Mouse (Mus musculus): ENCODE measurements around the gene Git1. TPM values are rescaled to one million over a fixed set of nuclear protein-coding genes. Genes with fewer than 3 reads are reported as not detected.
A peak's percentile ranks its signal among the peaks of the same experiment; 100 is the strongest.
"Not testable (repeated sequence)": the region's sequence is repeated elsewhere in the genome, so short reads cannot be mapped to it uniquely, and the experiment has no call there.

The Git1 gene
- total RNA-seq, 2 experiments from 2014 or later, result 150 to 153 TPM

- no peak for DNase-seq (ENCODE audit: low spot score in 2 of 2)
- intact Hi-C loops (cut with DNase I), result no loop called here
These were observed 21.0 kb downstream of the Git1 start for GRCm38 (mm10) chr11:77514281-77514831.

GRCm38 (mm10) chr11:77514832-77515636 lies 21.7 kb downstream of the Git1 start, which contains the start of gene Abhd15:
Gene Abhd15, plus strand, starts transcription at chr11:77515121.
- DNase-seq (ENCODE audit: low spot score in 2 of 2), result peak in 1 of 2 experiments; percentile 68
- intact Hi-C loops (cut with DNase I), result no loop called here

- intact Hi-C loops (cut with DNase I), result no loop called here
- no peak for DNase-seq (ENCODE audit: low spot score in 2 of 2)
These were observed 22.5 kb downstream of the Git1 start, which contains the start of gene Trp53i13 for GRCm38 (mm10) chr11:77515637-77516552. Gene Trp53i13, minus strand, starts transcription at chr11:77515980.

GRCm38 (mm10) chr11:77516553-77517425 lies 23.4 kb downstream of the Git1 start:
- no peak for DNase-seq (ENCODE audit: low spot score in 2 of 2)
- intact Hi-C loops (cut with DNase I), result no loop called here

GRCm38 (mm10) chr11:77518051-77518798 lies 24.9 kb downstream of the Git1 start:
- no peak for DNase-seq (ENCODE audit: low spot score in 2 of 2)
- intact Hi-C loops (cut with DNase I), result no loop called here

- DNase-seq (ENCODE audit: low spot score in 2 of 2), result no peak
- intact Hi-C loops (cut with DNase I), result no loop called here
These were observed 25.7 kb downstream of the Git1 start, which contains the start of gene Gm10392 for GRCm38 (mm10) chr11:77519043-77519442. Gene Gm10392, minus strand, starts transcription at chr11:77519198.

- intact Hi-C loops (cut with DNase I), result no loop called here
- DNase-seq (ENCODE audit: low spot score in 2 of 2), result no peak
These were observed 27.5 kb downstream of the Git1 start for GRCm38 (mm10) chr11:77520601-77521529.

GRCm38 (mm10) chr11:77525804-77526486 lies 32.6 kb downstream of the Git1 start:
- DNase-seq (ENCODE audit: low spot score in 2 of 2), result no peak
- intact Hi-C loops (cut with DNase I), result no loop called here

- DNase-seq (ENCODE audit: low spot score in 2 of 2); intact Hi-C loops (cut with DNase I): not testable (repeated sequence)
These were observed 35.1 kb downstream of the Git1 start for GRCm38 (mm10) chr11:77528420-77528819.

GRCm38 (mm10) chr11:77529644-77530043 lies 36.3 kb downstream of the Git1 start:
- no peak for DNase-seq (ENCODE audit: low spot score in 2 of 2)
- intact Hi-C loops (cut with DNase I), result no loop called here

GRCm38 (mm10) chr11:77530862-77531261 lies 37.5 kb downstream of the Git1 start:
- intact Hi-C loops (cut with DNase I), result no loop called here
- DNase-seq (ENCODE audit: low spot score in 2 of 2), result no peak

GRCm38 (mm10) chr11:77532202-77532846 lies 39.0 kb downstream of the Git1 start:
- intact Hi-C loops (cut with DNase I), result no loop called here
- DNase-seq (ENCODE audit: low spot score in 2 of 2), result no peak

GRCm38 (mm10) chr11:77545261-77545660 lies 51.9 kb downstream of the Git1 start:
- intact Hi-C loops (cut with DNase I), result no loop called here
- DNase-seq (ENCODE audit: low spot score in 2 of 2), result no peak
